Mouse (Mus musculus) monocyte, adult 5-6 weeks (primary cell): ENCODE measurements around the gene Irf2bpl. TPM values are rescaled to one million over a fixed set of nuclear protein-coding genes. Genes with fewer than 3 reads are reported as not detected.

Experiments
- ATAC-seq: fragments of 153-309, 156-312 bp; replicated peaks from 2 replicates; pipeline ENCODE4 v1.8.0; 2017; ENCODE audit warnings: mild to moderate bottlenecking; ENCODE audit not compliant: low TSS enrichment, insufficient number of reproducible peaks, severe bottlenecking, poor library complexity, low FRiP score
- total RNA-seq: library from RNA; stranded (forward); fragments of 200-1000, 200-491, 200-594 nt; gene quantifications from 3 replicates; pipeline ENCODE4 v1.2.3, GENCODE M21; 2017

The Irf2bpl gene
- total RNA-seq: 15.1 to 32.7 TPM (median 18.2 TPM) in 3 replicates

DNA sequence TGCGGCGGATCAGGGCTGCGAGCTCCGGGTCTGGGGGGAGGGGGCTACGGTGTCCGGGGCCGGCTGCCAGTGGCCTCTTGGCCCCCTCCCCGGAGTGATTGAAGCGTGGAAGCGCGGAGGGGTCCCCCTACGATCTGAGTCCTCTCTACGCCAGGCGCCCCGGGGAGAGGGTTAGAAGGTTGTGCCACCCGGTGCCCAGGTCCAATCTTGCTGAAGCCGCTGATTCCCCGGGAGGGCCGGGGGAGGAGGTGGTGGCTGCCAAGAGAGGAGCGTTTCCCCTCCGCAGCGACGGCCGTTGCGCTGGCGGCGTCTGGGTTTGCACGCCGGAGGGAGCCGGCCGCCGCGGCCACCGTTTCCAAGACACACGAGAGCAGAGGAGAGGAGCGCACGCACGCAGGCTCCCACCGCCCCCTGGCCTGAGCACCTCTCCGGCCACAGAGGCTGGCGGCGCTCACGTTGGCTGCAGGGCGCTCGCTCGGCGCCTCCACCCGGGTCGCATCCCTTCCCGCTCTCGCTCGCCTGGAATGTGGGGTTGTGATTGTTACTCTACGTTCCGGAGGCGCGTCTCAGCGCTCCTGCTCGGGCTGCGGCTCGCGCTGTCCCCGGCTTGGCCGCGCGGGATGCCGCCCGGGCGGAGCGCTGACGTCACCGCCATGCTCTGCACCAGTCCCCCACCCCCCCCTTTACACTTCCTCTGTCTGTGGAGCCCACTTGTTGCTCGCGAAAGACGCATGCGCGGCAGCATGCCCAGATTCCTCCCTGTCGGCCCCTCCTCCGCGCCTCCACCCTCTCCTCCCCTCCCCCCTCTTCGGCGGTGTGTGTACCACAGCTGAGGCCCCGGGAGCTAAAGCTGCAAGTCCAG is at the start of gene Irf2bpl:
Gene Irf2bpl (minus strand): TSS at position 602 of the 862 bp plus-strand sequence.
- peak; percentile 79 for ATAC-seq

DNA sequence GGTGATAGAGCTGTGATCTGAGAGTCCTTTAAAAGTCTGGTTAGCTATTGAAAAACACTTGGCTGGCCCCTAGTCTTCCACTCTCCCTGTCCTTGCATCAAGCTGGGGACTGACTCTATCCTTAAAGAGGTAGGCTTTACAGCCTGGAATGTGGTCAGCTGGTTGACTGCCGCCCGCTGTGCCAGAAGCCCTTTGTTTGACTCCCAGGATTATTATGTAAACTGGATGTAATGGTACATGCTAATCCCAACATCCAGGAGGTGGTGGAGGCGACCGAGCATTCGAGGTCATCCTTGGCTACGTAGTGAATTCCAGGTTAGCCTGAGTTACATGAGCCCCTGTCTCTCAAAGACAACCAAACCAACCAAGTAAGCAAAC is 48.0 kb upstream of the Irf2bpl start:
- no peak for ATAC-seq

- no peak for ATAC-seq
Observed at GRCm38 (mm10) chr12:86931919-86932574, 47.4 kb upstream of the Irf2bpl start.

GRCm38 (mm10) chr12:86930934-86931729 is 46.5 kb upstream of the Irf2bpl start:
- no peak for ATAC-seq

DNA sequence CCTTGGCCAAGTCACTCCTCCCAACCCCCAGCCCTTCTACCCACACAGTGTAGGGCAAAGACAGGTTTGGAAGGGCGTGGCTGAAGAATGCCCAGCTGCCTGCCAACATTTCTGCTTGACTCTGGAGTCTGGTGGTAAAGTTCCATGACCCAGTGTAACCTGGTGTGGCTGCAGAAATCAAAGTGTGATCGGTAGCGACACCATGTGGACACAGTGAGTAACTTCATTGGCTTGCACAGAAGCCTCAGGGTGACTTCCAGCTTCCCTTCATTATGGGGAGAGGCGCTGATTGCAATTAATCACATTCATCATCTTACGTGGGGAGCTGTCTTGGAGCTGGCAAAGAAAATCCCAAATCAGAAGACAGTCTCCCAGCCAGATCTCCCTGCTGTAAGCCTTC is 39.2 kb upstream of the Irf2bpl start:
- ATAC-seq: peak; percentile 95

GRCm38 (mm10) chr12:86918983-86919722 is 34.6 kb upstream of the Irf2bpl start:
- no peak for ATAC-seq

- ATAC-seq: no peak
Observed at GRCm38 (mm10) chr12:86918361-86918967, 33.9 kb upstream of the Irf2bpl start.

DNA sequence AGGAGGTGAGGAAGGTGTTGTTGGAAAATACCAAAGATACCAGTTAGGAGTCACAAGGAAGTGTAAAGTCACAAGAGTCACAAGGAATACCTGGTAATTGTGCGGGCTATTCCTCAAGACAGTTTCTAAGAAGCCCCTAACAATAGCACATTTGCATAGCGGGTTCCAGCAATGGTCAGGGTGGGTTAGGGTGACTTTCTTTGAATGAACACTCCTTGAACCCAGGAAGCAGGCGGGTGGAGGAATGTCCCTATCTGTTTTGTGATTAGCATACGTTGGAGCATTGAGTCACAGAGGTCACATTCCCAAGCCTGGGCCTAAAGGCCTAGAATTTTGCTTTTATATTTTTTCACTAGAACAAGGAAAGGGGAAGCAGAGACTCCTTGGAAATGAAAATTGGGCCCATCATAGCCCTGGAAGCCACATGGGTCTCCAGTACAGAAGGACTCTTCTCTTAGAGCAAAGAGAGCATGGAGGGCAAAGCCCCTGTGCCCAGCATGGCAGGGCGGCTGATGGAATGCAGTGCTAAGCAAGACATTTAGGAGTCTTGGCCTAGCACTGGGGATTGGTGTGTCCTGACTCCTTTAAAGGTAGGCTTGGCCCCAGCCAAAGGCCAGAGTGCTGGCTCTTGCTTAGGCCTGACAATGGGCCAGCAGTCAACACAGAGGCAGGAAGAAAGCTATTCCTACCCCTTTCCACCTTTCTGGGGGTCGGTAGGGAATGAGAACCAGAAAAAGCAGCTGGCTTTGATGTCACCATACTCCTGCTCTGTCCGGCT is 32.4 kb upstream of the Irf2bpl start:
- ATAC-seq: no peak

DNA sequence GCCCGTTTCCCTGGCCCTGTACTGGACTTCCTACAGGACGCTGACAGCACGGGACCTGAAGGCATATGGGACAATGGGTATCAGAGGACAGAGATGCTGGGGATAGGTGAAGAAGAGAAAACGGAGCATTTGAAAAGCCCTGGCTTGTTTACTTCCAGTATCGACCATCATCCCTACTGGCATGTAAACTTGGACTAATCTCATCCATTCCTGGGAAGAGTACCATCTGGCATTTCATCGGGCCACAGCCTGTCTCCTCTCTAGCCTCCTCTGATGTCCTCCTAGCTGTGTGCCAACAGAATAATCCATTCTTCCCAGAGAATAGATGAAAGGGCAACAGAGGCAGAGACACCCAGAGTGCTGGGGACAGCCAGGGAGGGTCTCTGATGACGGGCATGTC is 31.0 kb upstream of the Irf2bpl start:
- no peak for ATAC-seq

DNA sequence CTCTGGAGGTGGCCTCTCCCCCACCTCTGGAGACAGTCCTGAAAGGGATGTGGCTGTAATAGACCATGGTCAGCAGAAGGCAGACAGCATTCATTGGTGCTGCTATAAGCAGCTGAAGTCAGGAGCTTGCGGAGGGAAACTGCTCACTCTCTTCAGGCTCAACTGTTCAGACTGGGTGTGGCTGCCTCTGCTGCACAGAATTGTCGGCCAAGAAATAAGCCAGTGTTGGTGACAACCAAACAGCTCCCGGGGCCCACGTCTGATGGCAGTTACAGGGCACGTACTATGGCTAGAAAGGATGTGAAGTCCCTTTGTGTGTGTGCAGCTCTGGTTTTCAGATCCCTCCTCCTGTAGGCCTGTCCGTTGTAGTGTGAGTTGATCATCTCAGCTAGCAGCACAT is 30.2 kb upstream of the Irf2bpl start:
- ATAC-seq: no peak

GRCm38 (mm10) chr12:86914351-86914750 is 29.8 kb upstream of the Irf2bpl start:
- no peak for ATAC-seq

DNA sequence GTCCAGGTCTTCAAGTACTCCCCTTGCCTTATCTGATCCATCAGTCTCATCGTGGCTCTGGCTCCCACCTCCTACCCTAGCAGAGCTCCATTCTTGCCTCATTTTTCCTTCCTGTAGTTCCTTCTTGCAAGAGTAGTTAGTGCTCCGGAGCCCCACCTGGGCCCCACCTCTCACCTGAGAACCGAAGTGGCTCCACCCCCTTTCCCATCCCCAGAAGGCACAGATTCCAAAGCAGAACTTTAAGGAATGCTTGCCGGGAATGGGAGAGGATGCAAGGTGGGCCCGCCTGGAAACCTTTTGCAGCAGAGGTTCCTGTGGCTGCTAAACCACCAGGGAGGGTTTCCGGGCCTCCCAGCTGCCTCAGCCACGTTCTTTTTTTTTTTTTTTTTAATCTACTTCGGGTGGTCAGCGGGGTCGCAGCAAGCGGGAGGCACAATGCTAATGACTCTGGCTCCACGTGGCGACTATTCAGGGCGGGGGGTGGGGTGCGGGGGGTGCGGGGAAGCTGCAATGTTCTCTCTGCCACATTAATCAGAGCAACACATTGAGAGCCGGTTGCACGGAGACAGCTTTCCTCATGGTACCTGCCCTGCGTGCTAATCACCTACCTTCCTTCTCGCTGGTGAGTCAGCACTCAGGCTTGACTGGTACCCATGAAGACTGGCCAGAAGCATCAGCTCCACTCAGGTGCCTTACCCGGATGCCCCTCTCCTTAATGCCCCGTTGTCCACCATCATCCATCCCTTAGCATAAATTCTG is 27.9 kb upstream of the Irf2bpl start:
- no peak; the same call in 1 of the 2 replicates for ATAC-seq

DNA sequence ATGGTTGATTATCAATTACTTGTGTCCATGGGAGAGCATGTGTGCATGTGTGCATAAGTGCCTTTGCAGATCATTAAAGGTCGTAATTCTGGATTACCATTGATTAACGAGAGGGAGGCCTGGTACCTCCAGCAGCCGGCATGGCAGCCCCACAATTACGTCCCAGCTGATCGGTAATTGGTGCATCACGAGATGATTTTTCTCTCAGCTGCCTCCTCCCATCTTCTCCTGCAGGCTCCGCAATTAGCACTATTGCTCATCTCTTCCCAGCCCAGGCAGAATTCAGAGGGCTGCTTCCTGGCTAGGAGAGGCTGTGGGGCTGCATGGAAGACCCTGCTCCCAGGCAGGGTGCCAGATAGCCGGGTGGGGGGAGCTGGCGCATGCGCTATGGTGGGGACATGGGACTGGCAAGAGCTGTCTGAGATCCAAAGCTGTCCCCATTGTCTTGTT is 26.9 kb upstream of the Irf2bpl start:
- ATAC-seq: no peak

DNA sequence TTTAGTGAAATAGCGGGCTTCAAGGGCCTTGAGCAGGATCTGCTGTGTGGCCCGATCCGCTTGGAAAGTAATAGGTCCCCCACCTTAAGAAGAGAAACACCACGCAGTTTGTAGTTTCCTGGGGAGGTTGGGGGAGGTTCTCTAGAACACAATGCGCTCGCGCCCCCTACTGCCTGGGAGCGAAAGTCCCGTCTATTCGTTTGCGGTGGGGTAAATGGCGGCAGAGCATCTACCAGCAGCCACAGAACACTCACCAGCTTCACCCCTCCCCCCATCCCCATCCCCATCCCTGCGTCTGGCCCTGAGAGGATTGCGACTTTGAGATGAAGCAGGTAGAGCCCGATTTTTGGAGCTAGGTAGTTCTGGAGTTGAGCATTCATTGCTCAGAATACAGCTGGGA is 21.8 kb upstream of the Irf2bpl start:
- ATAC-seq: peak; percentile 92

- ATAC-seq: no peak
Observed at GRCm38 (mm10) chr12:86905876-86906275, 21.3 kb upstream of the Irf2bpl start.

DNA sequence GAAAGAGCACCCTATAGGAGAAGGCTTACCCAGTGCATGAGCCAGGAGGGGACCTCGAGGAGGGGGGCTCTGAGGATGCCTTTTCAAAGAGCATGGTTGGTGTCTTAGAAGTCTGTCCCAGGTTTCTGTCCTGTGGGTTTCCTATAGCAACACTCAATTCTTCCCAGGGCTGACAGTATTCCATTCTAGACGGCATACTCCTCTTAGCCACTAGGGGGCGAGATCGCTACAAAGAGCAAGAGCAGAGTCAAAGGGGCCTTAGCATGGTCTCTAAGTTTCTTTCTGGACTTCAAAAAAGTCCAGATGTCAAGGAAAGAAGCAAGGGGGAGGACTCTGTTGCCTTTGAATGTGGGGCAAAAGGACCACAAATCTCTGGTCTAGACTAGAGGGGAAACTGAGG is 20.6 kb upstream of the Irf2bpl start:
- ATAC-seq: peak; percentile 44; the same call in 1 of the 2 replicates
